Mouse (Mus musculus) heart, postnatal 0 days (tissue): ENCODE data around the gene Cdc34b. TPM values are rescaled to one million over a fixed set of nuclear protein-coding genes. Genes with fewer than 3 reads are reported as not detected.

Experiments
- ATAC-seq: fragments of 200-750 bp; cut with Nextera tagmentation; 2 replicates; pipeline ENCODE4 v1.8.0; 2017; ENCODE audit warnings: low read depth, moderate number of reproducible peaks, moderate library complexity; ENCODE audit not compliant: insufficient read depth
- DNase-seq: peaks from one replicate; pipeline ENCODE4 v3.0.0-alpha.2; 2016; ENCODE audit warnings: low spot score
- H3K27ac ChIP-seq: fragments of 300-500 bp; sonication (generic); 2 replicates; pipeline ENCODE4 v1.5.1; 2014; ENCODE audit warnings: low read depth, mild to moderate bottlenecking
- H3K27me3 ChIP-seq: fragments of 300-500 bp; sonication (generic); 2 replicates; pipeline ENCODE4 v1.6.1; 2014; ENCODE audit warnings: low read length, mixed read lengths; ENCODE audit not compliant: control insufficient read depth, insufficient read depth
- H3K36me3 ChIP-seq: fragments of 300-500 bp; sonication (generic); replicated peaks from 2 replicates; pipeline ENCODE4 v1.6.1; 2014; ENCODE audit warnings: low read length, mixed read lengths; ENCODE audit not compliant: control insufficient read depth, insufficient read depth
- H3K4me1 ChIP-seq: fragments of 300-500 bp; sonication (generic); 2 replicates; pipeline ENCODE4 v1.6.1; 2014; ENCODE audit warnings: antibody characterized with exemption; ENCODE audit not compliant: control insufficient read depth, insufficient read depth
- H3K4me2 ChIP-seq: fragments of 300-500 bp; sonication (generic); 2 replicates; pipeline ENCODE4 v1.6.1; 2014; ENCODE audit warnings: low read depth, mild to moderate bottlenecking, low read length, moderate library complexity
- H3K4me3 ChIP-seq: fragments of 300-500 bp; sonication (generic); 2 replicates; pipeline ENCODE4 v1.5.1; 2014; ENCODE audit warnings: low read depth, low read length
- H3K9ac ChIP-seq: fragments of 300-500 bp; sonication (generic); replicated peaks from 2 replicates; pipeline ENCODE4 v1.6.1; 2014; ENCODE audit warnings: low read depth, low read length, mixed read lengths
- H3K9me3 ChIP-seq: fragments of 300-500 bp; sonication (generic); replicated peaks from 2 replicates; pipeline ENCODE4 v1.6.1; 2016; ENCODE audit warnings: low read length; ENCODE audit not compliant: control insufficient read depth
- CTCF ChIP-seq: IDR thresholded peaks from 2 replicates; pipeline ENCODE4 v1.5.1; 2016; ENCODE audit warnings: antibody characterized with exemption, control low read depth, low read depth
- EP300 ChIP-seq: IDR thresholded peaks from 2 replicates; pipeline ENCODE4 v1.6.1; 2016; ENCODE audit warnings: antibody characterized with exemption, low read depth
- WGBS: fragments of 180-500 bp; shearing (Covaris S2); extraction: QIAGEN DNeasy Blood & Tissue Kit; methylation state at CpG from one replicate; pipeline ENCODE4 v1.1.7; 2014; 5-methylcytosine and 5-hydroxymethylcytosine counted together
- polyA plus RNA-seq: library from polyadenylated mRNA; unstranded; fragments of >200 nt; fragmentation: Nextera tagmentation; extraction: Ambion mirVana; gene quantifications from 2 replicates; pipeline ENCODE4 v1.2.1, GENCODE M21; 2015
- total RNA-seq: library from RNA; depleted of rRNA; stranded (reverse); fragments of >200 nt; gene quantifications from 2 replicates; pipeline ENCODE4 v1.2.3, GENCODE M21; 2014; ENCODE audit warnings: low replicate concordance

Cdc34b gene
- total and polyA plus RNA-seq, 2 experiments from 2014 or later: not detected

- peak; percentile 23 for DNase-seq
Observed at GRCm38 (mm10) chr11:94732773-94733172, 8.8 kb upstream of the Cdc34b start.

GRCm38 (mm10) chr11:94735746-94736145 is 5.8 kb upstream of the Cdc34b start:
- Histone ChIP-seq H3K4me1 (no peaks in the 10 kb centered on the region), H3K27me3 (0 out of 2 replicates have a peak, but pooled peaks cover 2% of the 10 kb centered on the region), H3K9me3 (no peaks in the 10 kb centered on the region), H3K36me3 (no peaks in the 10 kb centered on the region), H3K4me3 (no peak overlapping the region), H3K4me2 (no peak overlapping the region), H3K9ac (no peak overlapping the region), H3K27ac (no peak overlapping the region)
- 79% methylated on average over 2 of the region's 2 CpGs for WGBS
- ATAC-seq: no peak
- DNase-seq: no peak
- TF ChIP-seq CTCF (no peak), EP300 (no peak)

More at GRCm38 (mm10) chr11:94732773-94733172, 8.8 kb upstream of the Cdc34b start:
- 30% methylated on average over 8 of the region's 8 CpGs for WGBS
- Histone ChIP-seq H3K27ac (no peak overlapping the region), H3K27me3 (no peaks in the 10 kb centered on the region), H3K4me1 (no peaks in the 10 kb centered on the region), H3K4me3 (no peak overlapping the region), H3K9ac (no peak overlapping the region), H3K36me3 (no peaks in the 10 kb centered on the region), H3K9me3 (no peaks in the 10 kb centered on the region), H3K4me2 (0 out of 2 replicates have a peak overlapping the region, but pooled peaks have one; percentile 33)
- ATAC-seq: no peak
- TF ChIP-seq CTCF (peak; percentile 50), EP300 (no peak)

DNA sequence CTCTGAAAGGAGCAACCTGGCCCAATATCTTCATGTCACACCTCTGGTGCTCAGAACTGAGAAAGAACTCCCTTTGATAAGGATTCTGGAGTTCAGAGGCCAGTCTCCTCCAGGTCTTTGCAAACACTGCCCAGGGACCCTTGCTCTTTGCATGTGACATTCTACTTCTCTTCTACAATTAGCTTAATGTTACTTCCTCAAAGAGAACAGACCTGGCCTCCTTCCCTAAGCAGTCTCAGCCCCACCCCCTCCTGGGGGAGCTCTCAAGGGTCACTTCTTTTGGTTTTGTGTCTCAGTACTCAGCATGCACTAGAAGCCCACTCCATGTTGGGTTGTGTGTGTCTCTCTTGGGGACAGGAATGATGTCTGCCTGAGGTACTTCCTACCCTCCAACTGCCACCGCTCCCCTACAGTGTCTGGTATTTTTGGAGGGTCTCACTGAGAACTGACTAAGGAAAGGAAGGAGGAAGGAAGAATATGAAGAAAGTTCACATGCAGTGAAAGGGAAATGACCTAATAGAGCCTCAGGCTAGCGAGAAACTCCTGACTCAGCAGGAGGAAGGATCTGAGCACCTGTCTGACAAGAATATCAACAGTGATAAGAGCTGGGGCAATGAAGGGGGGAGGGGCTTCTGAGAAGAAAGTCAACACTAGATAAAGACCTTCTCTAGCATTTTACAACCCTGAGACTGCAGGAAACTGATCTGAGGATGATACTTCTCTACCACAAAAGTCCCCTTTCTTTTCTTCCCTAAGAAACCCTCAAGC is 11.5 kb downstream of the Cdc34b start:
- Histone ChIP-seq H3K9ac (no peak overlapping the region), H3K36me3 (no peaks in the 10 kb centered on the region), H3K4me3 (no peak overlapping the region), H3K27me3 (no peaks in the 10 kb centered on the region), H3K27ac (no peak overlapping the region), H3K4me2 (no peak overlapping the region), H3K9me3 (no peaks in the 10 kb centered on the region), H3K4me1 (no peaks in the 10 kb centered on the region)
- DNase-seq: no peak
- ATAC-seq: no peak
- 29% methylated on average over 2 of the region's 2 CpGs for WGBS
- TF ChIP-seq EP300 (no peak), CTCF (no peak)

DNA sequence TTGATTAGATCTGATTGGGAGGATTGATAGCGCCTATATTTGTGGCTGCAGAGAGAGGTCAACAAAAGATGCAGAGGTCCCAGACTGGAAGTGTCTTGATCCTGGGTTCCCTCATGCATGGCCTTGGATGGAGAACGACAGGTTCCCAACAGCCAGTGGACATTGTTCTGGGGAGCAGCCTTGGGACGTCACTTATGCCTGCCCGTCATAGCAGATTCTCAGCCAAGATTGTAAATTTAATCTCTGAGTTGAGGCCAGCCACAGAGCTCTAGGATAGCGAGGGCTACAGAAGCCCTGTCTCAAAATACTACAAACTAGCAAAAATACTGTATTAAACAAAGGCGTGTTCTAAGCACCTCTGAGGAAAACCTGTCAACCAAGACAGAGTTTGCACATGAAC is 18.3 kb downstream of the Cdc34b start:
- TF ChIP-seq EP300 (no peak), CTCF (no peak)
- no peak for DNase-seq
- Histone ChIP-seq H3K36me3 (no peaks in the 10 kb centered on the region), H3K9ac (no peak overlapping the region), H3K4me3 (no peak overlapping the region), H3K4me1 (no peaks in the 10 kb centered on the region), H3K27me3 (no peaks in the 10 kb centered on the region), H3K9me3 (0 out of 2 replicates have a peak, but pooled peaks cover 3% of the 10 kb centered on the region), H3K27ac (no peak overlapping the region), H3K4me2 (no peak overlapping the region)
- ATAC-seq: no peak
- 66% methylated on average over 6 of the region's 6 CpGs for WGBS

- no peak for ATAC-seq
Observed at GRCm38 (mm10) chr11:94760364-94760763, 18.8 kb downstream of the Cdc34b start.

DNA sequence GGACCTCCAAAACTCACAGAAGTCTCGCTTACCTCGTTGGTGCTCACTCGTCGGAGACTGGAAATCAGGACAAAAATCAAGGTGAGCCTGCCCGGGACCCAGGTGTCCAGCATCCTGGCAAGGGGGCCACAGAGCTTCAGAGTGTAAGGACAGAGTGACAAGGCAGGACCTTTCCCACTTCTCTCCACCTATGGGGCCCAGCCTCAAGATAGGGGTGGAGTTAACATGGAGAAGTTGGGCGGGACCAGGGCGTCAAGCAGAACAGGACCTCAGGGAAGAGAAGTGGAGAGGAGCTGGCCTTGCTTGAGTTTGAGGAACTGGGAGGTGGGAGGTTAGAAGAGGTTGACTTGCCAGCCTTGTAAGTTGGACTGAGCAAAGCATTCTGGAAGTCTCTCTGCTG is 19.2 kb downstream of the Cdc34b start:
- H3K4me1 ChIP-seq: no peaks in the 10 kb centered on the region
- no peak overlapping the region for H3K9ac ChIP-seq
- WGBS: 54% methylated on average over 7 of the region's 7 CpGs
- 0 out of 2 replicates have a peak, but pooled peaks cover 3% of the 10 kb centered on the region for H3K9me3 ChIP-seq
- H3K4me2 ChIP-seq: no peak overlapping the region
- no peaks in the 10 kb centered on the region for H3K27me3 ChIP-seq
- TF ChIP-seq CTCF (no peak), EP300 (no peak)
- H3K36me3 ChIP-seq: no peaks in the 10 kb centered on the region
- H3K27ac ChIP-seq: no peak overlapping the region
- no peak for ATAC-seq
- no peak for DNase-seq
- H3K4me3 ChIP-seq: no peak overlapping the region

More at GRCm38 (mm10) chr11:94760364-94760763, 18.8 kb downstream of the Cdc34b start:
- Histone ChIP-seq H3K9ac (no peak overlapping the region), H3K36me3 (no peaks in the 10 kb centered on the region), H3K27ac (no peak overlapping the region), H3K4me2 (no peak overlapping the region), H3K4me3 (no peak overlapping the region), H3K27me3 (no peaks in the 10 kb centered on the region), H3K4me1 (no peaks in the 10 kb centered on the region), H3K9me3 (0 out of 2 replicates have a peak, but pooled peaks cover 3% of the 10 kb centered on the region)
- DNase-seq: no peak
- no peak for TF ChIP-seq CTCF
- no peak for TF ChIP-seq EP300
- 66% methylated on average over 3 of the region's 3 CpGs for WGBS
